Mouse (Mus musculus): Measurements from ENCODE around the gene Ivd.

Ivd gene

GRCm38 (mm10) chr2:118881956-118882355 is 20.2 kb downstream of the Ivd start:
- DNase-seq (ENCODE audit: low spot score in 2 of 2): no peak

DNA sequence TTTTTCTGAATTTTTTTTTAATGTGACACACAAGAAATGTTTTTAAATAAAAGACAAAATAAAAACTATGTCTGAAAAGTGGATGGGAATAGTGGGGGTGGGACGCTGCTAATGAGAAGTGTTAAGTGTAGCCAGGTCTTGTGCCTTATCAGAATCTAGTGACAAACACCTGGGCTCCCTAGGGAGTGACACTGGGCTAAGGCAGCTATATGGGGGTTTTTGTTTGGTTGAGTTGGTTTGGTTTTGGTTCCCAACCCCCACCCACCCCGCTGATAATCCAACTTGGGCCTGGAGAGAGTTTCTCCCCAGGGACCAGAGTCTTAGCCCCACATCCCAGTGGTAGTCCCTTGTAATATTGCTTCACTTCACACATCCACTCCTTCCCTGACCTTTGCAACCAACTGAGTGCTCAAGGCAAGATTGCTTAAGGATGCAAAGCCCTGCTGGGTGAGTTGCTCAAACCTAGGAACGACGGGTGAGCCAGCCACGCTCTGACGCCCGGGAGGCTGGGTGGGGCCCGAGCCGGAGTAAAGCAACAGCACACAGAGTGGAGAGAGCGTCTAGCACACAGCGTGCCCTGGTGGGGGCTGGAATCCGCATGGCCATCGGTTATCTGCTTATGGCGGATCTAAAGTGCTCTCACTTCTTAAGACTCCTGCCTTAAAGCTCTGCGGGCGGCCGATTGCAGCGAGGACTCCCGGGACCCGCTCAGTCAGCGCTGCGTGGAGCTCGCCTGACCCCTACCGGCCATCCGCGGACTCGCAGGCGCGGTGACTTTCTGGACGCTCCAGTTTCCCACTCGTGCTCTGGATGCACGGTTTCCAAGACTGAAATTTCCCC is 21.3 kb downstream of the Ivd start:
- DNase-seq (ENCODE audit: low spot score in 2 of 2): peak; percentile 88 to 93

DNA sequence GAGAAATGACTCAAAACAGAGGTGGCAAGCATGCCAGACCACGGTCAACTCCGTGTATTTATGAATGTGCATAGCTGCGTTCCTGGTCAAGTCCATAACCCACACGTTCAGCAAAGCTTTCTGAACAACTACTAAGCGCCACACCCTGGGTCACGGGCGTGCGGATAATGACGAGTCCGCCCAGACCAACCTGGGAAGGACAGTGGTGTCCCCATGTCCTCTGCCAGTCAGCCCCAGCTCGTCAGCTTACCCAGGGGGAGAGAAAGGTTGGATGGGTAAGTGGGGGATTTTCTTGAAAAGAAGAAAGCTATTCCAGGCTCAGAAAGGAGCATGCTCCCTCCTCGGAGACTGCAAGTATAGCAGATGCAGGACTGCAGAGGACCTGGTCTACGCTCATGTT is 25.7 kb downstream of the Ivd start:
- no peak for DNase-seq (ENCODE audit: low spot score in 2 of 2)

GRCm38 (mm10) chr2:118887845-118888548 is 26.2 kb downstream of the Ivd start:
- DNase-seq (ENCODE audit: low spot score in 2 of 2): no peak

- DNase-seq (ENCODE audit: low spot score in 2 of 2): no peak
These were observed 29.4 kb downstream of the Ivd start for GRCm38 (mm10) chr2:118891173-118891572.

DNA sequence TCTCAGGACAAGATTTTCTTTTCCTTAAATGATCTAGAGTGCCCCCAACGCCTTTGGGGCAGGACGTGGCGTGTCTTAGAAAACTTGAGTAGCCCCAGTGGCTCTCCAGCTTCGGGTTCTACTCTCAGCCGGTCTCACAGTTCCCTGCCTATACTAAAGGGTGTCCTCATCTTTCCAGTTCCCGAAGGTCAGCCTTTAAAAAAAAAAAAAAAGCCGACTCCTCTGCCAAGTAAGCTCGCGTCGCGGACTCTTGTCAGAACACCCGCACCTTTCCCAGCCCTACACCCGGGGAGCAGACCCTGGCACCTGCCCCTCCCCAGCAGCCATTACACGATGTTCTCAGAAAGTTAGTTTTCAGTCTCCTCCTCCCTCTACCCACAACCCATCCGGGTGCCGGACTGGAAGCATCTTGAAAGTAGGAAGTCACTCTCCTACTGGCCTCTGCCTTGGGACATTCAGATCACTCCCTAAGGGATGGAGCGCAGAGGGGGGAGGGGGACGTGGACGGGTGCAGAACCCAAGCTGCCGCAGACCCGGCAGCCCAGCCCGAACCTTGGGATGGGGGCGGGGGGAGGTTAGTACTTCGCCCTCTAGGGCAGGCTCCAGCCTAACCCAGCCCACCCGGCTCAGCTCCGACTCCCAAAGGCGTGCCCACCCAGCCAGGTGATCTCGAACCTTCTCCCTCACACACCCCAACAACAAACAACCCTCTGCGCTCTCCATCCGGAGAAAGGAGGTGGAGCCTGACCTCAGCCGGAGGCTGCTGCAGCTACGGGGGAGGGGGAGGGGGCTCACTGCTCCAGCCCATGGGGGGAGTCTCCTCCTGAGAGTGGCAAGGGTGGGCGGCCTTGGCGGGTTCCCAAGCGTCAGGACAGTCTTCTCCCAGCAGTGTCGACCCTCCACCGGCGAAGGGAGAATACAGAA is 34.5 kb downstream of the Ivd start:
- DNase-seq (ENCODE audit: low spot score in 2 of 2): peak in 1 of 2 experiments; percentile 59

DNA sequence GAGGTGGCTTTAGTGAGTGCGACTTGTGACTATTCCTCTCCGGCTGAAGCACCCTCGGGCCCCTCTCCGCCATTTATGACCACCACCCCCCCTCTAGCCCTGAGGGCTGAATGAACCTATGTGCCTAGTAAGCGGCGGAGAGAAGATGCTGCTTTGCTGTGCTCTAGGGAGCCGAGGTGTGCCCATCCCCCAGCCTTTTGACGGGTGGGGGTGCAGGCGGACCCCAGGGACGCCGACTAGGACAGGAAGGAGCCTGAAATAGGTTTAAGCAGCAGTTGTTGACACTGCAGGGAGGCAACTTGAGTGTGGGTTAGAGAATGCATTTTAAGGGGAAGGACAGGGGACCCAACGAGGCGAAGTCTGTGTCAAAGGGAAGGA is 35.1 kb downstream of the Ivd start:
- DNase-seq (ENCODE audit: low spot score in 2 of 2): no peak

GRCm38 (mm10) chr2:118897392-118897791 is 35.6 kb downstream of the Ivd start:
- no peak for DNase-seq (ENCODE audit: low spot score in 2 of 2)

- DNase-seq (ENCODE audit: low spot score in 2 of 2): no peak
These were observed 36.1 kb downstream of the Ivd start for GRCm38 (mm10) chr2:118897808-118898207.

- DNase-seq (ENCODE audit: low spot score in 2 of 2): no peak
These were observed 37.0 kb downstream of the Ivd start for GRCm38 (mm10) chr2:118898771-118899170.

DNA sequence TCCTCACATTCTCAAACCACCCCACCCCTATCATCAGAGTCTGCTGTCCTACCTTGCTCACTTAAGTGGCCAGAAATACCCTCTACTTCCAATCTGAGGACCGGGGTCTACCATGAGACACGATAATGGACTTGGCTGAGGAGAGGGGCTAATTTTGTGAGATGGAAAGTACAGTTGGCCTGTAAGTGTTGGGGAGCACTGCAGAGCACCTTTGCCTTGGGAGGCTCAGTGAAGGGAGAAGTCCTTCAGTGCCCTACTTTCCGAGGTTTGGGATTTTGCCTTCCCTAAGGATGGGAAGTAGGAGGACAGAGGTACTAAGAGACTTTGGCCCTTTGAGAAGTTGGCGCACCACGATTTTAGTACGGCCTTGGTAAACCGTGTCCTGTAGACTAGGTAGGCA is 37.6 kb downstream of the Ivd start:
- DNase-seq (ENCODE audit: low spot score in 2 of 2): no peak

DNA sequence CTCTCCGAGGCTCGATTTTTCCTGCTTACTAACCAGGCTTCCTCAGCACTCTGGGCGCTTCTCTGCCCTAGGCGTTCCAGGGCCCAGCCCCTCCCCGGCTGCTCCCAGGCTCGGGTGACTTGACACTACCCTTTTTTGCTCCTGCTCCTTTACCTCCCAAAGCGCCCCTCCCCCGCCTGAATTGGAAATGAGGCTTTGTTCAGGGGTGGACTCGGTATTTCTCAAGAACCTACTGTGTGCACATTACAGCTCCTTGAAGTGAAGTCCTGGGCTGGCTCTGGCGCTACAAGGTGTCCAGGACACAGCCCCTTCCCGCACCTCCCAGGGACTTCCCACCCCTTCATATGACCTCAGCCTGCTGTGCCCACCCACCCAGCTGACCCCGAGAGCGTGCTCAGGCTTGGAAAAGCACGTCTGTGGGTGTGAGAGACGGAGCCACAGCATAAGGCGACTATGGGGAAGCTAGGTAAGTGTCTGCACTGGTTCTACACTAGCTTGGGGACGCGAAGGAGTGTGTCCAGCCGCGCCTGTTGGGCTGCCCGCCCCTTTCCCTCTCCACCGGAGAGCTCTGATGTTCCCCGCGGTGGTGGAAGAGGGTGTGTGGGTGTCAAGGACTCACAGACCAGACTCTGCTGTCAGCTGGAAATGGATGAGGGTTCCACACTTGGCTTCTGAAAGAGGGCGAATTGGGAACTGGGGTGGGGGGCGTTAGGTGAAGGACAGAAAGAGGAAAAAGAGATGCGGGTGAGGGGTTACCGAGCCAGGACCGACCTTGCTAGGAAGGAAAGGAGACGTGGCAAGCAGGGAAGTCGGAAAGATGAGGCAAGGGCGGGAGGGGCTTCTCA is 38.4 kb downstream of the Ivd start, which contains the start of gene Bahd1:
TSS of gene Bahd1 (plus strand) at position 397 of the 845 bp plus-strand sequence.
- DNase-seq (ENCODE audit: low spot score in 2 of 2): peak in 1 of 2 experiments; percentile 57

GRCm38 (mm10) chr2:118900826-118901140 is 39.0 kb downstream of the Ivd start:
- DNase-seq (ENCODE audit: low spot score in 2 of 2): no peak

DNA sequence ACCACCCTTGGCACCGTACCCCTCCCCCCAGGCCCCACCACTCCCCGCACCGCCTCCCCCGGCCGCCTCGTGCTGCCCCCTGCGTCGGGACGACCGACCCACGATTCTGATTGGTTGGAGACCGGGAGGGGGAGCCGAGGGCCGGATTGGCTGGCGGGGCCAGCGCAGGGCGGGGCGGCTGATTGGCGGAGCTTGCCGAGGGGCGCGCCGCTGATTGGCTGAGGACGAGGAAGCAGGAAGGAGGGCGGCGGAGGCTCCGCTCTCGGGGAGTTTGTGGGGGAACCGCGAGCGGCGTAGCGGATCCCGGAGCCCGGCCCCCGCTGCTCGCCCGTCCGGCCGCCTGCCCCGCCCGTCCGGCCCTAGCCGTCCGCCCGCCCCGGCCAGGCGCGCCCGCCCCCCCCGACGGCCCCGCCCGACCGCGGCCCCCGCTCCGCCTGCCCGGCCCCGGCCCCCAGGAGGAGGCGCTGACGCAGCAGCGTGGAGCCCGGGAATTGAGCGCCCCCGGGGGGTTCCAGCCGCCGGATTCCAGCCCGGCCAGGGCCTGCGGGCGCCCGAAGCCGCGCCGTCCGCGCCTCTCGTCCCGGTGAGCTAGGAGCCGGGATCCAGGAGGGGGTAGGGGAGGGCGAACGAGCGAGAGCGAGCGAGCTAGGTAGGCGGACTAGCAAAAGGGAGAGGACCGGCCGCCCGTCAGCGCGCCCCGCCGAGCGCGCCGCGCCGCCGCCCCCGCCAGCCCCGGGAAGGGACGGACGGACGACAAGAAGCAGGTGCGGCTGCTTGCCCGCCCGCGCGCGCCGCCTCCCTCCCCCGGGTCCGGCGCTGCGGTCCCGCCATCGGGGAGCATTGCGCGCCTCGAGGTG is 39.6 kb downstream of the Ivd start:
- DNase-seq (ENCODE audit: low spot score in 2 of 2): peak; percentile 99

GRCm38 (mm10) chr2:118902051-118903025 is 40.6 kb downstream of the Ivd start:
- peak in 1 of 2 experiments; percentile 53 for DNase-seq (ENCODE audit: low spot score in 2 of 2)

DNA sequence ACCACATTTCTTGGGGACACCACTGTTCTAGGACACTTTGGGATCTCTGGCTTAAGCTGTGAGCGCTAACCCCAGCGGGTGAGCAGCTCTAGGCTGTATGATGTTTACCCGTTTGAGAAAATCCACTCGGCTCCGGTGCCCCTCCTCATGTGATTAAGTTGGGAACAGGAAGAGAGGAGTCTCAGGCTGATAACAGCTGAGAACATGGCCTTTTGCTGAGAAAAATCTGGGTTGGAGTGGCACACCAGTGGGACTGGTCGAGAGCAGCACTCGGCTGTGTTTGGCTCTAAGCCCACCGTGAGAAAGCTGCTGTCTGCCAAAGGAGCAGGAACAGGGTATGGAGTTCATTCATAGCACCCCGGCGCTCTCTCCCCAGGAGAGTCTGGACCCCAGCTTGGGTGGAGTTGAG is 41.6 kb downstream of the Ivd start:
- peak; percentile 59 to 62 for DNase-seq (ENCODE audit: low spot score in 2 of 2)

GRCm38 (mm10) chr2:118905433-118906117 is 43.8 kb downstream of the Ivd start:
- no peak for DNase-seq (ENCODE audit: low spot score in 2 of 2)

GRCm38 (mm10) chr2:118906118-118906492 is 44.4 kb downstream of the Ivd start:
- DNase-seq (ENCODE audit: low spot score in 2 of 2): no peak

Measured in right cerebral cortex, postnatal 10 days (tissue).